Mouse (Mus musculus) kidney, adult 18-20 months (tissue): Measurements from ENCODE around the gene 2900026A02Rik.

Experiments
- DNase-seq: peaks from one replicate; pipeline ENCODE4 v3.0.0; 2021

Gene 2900026A02Rik

DNA sequence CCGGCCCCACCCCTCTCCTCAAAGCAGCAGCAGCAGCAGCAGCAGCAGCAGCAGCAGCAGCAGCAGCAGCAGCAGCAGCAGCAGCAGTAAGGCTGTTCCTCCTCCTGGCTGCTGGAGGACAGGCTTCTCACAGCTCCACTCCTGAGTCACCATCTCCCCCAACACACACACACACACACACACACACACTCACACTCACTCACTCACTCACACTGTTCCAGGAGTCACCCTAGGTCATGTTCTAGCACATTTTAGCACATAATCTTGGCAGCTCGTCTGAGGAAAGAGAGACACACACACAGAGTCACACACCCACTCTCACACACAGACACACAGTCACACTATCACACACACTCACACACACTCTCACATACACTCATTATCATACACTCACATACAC, 74.4 kb downstream of the 2900026A02Rik start:
- no peak for DNase-seq

DNA sequence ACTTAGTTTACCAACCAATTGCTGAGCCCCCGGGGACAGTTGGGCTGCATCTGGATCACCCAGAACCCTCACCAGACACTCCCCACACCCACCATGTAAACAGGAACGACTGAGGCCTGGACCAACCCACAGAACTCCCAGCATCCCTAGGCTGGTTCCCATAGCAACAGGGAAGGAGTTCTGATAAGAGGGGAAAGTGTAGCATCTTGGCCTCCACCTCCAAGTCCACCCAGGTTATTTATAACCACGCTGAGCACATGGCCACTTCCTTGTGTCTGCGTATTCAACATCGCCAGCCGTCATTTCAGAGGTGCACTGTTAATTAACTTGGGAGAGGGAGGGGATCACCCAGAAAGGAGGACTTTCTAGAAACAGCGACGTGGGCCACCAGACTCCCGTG, 75.9 kb downstream of the 2900026A02Rik start:
- DNase-seq = no peak

DNA sequence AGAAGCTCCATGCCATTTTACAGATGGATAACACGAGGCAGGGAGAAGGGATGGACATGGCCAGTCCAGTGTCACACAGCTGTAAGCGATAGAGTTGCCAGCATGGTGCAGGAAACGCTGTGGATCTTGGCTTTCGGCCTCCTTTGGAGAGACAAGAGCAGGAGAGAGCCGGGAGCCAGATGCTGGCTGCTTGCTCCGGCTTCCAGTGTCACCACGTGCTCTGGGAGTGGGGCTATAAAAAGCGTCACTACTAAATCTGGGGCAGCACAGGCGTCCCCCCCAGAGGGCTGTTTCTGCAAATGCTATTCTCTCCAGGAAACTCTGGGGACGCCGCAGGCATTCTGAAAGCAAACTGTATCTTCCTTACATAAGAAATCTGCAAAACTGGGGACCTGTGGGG, 78.5 kb downstream of the 2900026A02Rik start:
- DNase-seq = no peak

DNA sequence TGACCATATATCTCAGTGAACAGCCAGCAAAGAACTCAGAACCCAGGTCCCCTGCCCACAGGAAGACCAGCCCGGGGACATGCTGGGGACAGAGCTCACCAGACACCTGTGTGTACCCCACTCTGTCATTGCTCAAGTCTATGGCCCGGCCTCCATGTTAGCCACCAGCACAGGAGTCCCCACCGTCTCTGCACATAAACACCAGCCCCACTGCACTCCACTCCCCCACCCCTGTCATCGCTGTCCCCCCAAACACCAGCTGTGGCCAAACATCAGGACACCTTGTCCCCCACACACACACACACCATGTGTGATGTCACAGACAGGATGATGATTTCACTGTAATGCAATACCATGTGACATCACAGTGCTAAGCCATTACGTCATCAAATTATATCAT, 79.0 kb downstream of the 2900026A02Rik start:
- DNase-seq = no peak

DNA sequence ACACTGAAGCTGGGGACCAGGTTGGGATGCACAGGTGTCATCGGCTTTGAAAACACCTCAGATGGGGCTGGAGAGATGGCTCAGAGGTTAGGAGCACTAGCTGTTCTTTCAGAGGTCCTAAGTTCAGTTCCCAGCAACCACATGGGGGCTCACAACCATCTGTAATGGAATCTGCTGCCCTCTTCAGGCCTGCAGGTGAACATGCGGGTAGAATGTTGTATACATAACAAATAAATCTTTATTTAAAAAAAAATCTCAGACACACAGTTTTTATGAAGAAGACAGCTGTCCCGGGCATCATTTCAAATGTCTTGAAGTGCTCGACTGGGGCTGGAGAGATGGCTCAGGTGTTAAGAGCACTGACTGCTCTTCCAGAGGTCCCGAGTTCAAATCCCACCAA, 80.2 kb downstream of the 2900026A02Rik start:
- DNase-seq = no peak

DNA sequence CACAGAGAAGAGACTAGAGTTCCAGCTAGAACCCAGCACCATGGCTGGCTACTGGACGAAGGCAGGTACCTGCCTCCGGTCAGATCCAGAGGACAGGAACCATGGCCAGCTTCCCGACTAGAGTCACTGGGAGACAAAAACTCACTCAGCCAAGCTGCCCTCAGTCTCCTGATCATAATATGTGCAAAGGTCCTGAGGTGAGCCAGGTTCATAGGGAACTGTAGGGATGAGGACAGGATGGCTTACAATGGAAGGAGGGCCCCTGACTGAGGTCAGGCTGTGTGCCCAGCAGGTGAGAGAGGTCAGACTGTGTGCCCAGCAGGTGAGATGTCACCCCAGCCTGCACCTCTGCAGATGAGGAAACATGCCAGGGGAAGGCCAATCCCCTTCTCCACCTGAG, 81.0 kb downstream of the 2900026A02Rik start:
- no peak for DNase-seq

DNA sequence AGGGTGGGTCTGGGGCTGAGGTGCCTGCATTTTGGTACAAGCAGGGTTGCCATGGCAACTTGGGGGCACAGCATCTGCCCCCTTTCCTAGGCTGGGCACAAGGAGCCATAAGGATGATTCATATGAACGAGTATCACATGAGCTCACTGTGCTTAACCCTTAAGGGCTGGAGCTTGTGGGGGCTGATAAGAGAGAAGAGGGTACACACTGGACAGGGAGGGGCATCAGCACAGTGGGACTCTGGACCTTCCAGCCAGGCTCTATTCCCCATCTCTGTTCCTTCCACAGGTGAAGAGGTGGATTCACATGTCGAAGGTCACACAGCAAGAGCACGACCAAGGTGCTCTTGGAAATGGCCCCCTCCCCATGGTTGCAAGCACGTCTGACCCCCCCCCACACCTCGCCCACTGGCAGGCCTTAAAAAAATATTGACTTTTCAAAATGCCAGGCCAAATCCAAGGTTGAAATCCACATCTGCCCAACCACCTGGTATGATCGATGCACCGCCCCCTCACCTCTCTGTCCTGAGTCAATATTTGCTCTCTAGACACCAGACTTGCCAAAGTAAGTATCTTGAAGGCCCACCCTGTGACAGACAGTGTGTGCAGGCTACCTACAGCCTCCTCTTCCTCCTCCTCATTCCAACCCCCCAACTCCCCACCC, 81.8 kb downstream of the 2900026A02Rik start:
- no peak for DNase-seq

DNA sequence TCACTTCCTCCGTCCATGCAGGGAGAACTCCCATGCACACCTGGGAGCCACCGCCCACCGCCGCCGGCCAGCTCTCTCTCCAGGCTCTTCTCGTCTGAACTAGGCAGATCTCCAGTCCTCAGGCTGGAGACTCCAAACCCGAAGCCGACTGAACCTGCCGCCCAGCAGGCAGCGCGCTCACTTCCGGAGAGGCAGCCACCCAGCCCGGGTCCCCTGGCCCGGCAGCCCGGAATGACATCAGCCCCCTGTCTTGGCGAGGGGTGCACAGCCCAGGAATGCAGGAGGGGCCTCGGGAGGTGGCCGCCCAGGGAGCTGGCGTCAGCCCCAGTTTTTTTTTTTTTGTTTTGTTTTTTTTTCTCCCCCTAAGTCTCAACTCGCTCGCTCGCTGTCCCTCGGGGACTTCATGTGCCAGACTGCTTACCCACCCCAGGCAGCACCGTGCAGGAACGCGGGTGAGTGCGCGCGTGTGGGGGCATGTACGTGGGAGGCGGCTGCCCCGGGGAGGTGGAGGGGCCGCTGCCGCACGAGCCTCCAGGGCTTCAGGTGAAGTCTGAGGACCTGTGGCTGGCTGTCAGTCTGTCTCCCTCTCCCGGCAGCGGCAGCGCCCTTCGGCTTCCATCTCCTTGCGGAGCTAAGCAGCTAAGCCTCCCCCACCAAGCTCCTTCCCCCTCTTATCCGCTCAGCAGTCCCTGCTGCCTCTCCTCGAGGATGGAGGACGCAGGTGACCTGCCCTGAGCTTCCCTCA, 82.5 kb downstream of the 2900026A02Rik start:
- peak; percentile 48 for DNase-seq

DNA sequence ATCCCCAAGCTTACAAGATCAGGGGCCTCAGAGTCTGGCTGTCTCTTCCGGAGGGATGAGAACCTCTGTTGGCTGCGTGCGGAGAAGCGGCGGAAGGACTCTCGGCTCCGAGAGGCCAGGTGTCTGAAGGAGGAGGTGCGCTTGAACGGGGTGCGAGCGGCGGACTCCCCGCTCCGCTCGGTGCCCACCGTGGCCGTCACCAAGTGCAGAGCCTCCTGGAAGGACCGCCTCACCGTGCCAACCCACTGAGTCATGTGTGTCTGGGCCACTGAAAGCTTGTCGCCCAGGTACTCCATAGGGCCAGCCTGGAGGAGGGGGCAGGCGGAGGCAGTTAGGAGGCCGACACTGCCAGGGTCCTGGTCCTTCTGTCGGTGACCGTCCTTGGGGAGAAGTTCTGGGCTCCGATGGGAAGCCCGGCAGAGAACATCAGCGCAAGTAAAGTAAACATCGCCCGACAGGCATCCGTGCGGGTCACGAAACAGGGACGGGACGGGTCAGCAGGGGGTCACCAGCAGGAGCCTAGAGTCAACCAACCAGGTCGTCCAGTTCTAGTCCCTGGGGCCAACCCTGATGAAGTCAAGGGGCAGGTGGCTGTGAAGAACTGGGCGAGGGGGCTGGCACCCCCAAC, 83.2 kb downstream of the 2900026A02Rik start:
- DNase-seq = no peak

DNA sequence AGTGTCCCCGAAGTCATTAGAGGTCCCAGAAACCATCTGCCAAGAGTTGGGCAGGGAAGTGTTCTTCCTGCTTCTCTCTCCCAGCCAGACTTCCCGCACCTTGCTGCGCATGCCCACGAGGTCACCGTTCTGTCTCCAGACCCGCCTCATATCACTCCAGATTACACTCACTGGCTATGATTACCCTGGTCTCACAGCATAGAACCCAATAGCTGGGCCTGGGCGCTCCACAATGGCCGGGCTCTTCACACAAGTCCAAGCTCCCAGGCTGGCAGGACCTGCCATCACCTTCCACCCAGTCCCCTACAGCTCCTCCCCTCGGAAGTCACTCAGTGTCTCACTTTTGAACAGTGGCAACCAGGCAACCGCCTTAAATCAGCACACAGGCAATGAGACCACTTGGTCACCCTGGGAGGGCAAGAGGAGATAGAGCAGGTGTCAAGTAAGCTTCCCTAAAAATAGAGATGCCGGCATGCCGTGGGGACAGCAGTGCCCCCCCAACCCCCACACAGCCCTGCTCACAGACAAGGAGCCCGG, 84.0 kb downstream of the 2900026A02Rik start:
- no peak for DNase-seq

DNA sequence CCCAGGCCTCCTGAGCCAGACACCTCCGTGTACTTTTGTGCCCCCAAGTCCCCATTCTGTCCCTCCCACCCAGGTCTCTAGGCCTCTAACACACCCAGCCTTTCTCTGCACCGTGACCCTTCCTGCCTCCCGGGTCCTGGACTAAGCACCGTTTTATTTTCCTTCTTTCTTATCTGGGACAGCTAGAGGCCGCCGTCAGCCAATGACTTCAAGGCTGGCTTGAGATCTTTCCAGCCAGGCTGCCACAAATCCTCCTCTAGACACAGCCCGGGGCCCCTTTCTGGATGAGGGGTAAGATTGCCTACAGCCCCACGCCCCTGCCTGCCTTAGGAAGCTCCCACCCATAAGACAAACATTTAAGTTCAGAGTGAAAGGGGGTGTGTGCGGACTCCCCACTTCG, 85.5 kb downstream of the 2900026A02Rik start:
- DNase-seq = no peak

DNA sequence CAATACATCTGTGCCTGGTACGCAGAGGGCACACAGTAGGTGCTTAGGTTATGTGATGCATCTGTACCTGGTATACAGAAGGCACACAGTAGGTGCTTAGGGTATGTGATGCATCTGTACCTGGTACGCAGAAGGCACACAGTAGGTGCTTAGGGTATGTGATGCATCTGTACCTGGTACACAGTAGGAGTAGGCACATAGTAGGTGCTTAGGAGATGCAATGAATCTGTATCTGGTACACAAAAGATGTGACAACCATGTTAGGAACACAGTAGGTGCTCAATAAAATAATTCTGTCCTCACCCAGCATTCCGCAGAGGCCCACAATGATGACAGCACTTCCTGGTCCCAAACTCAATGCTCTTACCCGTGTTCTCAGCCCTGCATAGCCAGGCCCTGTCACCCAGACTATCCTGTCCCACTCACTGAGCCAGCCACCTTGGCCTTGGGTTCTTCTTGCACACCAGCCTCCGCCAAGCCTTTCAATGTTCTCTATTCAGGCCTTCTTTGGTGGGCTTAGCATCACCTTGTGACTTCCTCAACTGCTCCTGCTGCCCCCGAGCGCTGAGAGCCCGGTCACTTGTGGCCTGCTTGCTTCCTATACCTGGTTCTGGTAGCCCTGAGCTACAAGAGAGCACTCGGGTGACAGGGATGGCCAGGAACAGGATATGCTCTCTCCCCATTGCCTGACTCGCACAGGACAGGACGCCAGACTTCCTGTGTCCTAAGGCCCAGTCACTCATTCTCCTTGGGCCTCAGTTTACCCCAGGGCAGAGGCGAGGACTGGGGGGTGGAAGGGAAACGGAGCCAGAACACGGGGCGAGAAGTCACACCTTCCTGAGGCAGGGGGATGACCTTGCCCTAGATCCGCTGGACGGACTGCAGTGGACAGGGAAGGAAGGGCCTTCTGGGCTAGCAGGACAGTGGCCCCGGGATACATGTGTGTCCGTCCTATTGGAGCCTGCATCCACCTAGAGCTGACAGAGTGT, 87.0 kb downstream of the 2900026A02Rik start:
- DNase-seq = no peak

DNA sequence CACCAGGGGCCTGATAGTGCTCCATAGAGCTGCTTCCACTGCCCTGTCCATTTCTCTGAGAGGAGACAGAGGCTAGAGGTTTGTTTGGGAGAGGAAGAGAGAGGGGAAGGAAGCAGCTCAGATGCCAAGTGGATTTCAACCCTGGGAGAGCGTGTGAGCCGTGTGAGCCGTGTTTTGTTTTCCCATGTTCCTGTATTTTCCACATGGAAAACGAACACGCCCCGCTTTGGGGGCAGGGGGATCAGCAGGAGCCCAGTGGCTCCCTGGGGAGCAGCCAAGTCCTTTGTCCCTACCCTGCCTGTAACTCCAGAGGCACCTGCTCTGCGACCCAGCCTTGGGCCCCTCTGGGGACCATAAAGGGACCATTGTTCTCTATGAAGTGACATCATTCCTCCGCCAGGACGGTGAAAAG, 88.0 kb downstream of the 2900026A02Rik start:
- peak; percentile 46 for DNase-seq

DNA sequence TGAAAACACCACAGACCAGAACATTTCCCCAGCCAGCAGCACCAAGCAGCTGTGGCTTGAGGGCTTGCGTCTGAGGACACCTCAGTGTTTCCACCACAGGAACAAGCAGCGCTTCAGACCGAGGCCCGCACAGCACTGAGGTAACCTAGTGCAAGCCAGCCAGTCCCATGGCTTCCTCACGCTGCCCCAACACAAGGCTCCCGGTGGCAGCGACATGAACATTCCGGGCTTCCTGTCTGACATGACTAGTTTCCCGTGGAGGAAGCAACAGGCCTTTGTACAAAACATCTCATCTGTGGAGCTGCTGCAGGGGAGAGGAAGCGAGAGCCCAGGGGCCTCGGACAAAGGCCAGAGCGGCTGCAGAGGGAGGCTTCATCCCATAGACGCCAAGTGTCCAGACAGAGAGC, 88.4 kb downstream of the 2900026A02Rik start:
- peak; percentile 44 for DNase-seq

DNA sequence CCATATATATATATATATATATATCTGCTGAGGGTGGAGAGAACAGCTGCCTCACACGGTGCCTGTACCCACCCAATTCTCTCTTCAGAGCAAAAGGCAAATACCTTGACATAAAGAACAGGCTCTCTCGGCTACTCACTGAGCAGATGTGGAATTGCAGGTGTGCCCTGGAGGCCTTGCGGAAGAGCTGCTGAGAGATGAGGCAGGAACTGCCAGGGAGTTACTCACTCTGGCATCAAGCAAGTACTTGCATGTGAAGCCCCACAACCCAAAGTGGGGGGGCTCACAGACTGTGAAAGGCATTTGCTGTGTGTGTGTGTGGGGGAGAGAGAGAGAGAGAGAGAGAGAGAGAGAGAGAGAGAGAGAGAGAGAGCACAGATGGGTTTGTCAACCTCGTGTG, 92.6 kb downstream of the 2900026A02Rik start:
- no peak for DNase-seq

DNA sequence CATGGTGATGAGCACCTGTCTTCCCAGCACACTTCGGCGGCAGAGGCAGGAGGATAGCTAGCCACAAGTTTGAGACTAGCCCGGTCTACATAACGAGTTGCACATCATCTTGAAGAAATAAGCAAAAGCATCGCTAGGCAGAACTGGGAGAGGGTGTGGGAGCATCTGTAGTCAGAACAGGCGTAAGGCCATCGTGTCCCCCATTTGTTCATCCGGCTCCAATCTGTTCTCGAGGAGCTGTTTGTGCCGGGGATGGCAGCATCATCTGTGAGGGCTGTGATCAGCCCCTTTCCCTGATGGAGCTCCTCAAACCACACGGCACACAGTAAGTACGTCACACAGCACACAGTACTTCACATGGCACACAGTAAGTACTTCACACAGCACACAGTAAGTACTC, 94.6 kb downstream of the 2900026A02Rik start:
- no peak for DNase-seq

DNA sequence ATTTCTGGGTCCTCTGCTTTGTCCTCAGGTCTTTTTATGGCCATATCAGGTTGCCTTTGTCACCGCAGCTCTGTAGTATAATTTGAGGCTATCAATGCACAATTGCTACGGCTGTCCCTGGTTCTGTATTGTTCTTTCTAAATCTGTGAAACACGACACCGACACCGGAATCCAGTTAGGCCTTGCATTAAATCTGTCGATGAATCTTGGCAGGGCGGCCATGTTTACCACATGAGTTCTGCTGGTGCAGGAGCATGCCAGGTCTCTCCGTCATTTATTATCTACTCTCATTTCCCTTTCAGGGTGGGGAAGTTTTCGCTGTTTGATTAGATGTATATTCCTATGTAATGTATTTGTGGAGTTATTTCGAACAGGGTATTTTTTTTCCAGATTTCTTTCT, 97.3 kb downstream of the 2900026A02Rik start:
- no peak for DNase-seq

DNA sequence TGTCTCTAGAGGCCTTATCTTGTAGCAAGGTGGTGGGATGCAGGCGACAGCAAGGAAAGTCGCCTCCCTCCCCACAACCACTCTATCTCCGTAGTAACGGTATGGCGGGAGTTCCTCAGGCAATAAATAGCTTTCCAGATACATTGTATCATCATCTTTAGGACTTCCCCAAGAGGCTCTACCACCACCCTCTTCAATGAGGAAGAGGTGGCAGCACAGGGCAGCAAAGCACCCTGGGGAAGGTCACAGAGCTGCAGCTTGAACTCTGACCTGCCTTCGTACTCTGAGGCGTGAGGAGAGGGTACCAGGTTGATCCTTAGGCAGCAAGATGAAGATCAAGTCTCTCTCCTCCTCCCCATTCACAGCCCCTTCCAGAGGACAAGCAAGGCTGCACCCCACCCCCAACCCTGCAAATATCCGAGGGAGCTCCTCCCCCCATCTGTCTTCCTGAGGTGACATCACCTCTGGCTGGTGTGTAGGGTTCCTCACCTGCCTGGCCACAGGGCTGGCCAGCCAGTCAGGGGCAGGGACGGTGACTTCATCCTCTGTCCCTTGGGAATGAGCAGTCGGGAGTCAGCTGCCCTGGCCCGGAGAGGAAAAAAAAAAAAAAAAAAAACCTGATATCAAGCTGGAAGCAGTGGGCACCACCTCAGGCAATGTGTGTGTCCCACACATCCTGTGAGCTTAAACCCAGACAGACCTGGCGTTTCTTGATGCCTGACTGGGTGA, 98.5 kb downstream of the 2900026A02Rik start:
- no peak for DNase-seq

DNA sequence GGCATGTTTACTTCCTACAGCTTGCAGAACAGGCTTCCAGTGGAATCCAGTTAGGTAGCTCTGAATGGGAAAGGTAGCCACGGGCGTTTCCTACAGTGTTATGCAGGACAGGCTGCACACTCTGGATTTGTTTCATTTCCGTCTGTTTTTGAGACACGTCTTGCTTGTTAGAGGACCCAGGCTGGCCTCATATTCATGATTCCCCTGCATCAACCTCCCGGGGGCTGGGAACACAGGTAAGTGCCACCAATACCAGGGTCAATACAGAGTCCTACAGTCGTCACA, 99.5 kb downstream of the 2900026A02Rik start:
- no peak for DNase-seq

DNA sequence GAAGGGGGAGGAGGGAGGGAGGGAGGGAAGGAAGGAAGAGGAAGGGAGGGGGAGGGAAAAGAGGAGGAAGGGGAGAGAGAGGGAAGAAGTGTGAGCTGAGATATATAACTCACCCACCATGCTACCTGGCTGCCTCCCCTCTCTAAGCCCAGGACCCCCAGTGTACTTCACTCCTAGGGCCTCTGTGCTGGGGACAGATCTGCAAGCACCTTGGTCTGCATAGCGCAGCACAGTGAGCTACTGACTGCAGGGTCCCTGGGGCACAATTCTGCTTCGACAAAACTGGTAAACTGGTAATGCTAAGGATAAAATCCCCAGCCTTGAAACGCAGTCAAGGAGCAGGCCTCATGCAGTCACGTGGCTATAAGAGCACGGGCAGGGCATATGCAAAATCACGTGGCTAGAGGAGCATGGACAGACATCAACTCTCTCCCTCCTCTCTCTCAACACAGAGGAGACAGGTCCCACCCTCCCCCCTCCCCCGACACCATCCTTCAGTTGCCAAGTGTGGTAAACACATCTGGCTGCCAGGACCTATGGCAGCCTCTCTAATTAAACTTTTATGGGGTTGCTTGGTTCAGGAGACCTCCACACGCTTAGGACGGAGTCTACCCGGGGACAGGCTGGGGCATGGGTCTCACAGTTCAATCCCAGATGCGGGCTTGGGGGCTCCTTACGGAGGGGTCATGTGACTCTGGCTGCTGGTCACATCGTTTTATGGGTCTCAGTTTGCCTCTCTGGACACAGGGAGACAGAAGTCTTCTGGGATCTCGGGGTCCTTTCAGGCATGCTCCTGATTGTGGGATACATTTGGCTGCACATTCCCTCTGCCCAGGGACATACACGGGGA, 100.1 kb downstream of the 2900026A02Rik start:
- no peak for DNase-seq

DNA sequence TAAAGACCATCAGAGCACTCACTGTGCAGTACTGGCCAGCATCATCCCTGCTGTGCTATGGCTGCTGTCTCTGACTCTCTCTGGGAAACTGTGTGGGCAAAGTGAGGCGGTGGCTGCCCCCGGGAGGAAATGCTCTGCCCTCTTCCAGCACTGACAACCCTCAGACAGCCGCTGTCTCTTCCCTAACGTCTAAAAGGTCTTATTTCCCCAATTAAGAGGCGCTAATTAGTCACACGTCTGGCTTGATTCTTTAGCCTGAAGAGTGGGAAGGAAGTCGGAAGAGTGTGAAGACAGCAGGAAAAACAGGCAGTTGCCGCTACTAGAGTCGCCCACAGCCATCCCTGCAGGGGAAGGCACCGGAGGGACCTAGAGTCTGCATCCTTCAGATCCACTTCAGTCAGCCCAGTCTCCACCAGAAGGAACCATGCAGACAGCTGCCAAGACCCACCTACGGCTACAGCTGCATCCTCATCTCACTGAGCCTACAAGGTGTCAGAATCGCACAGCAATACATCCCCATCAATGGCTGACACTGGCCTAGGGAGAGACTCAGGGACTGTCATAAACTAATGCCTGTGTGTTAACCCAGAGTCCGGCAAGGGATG, 101.1 kb downstream of the 2900026A02Rik start:
- no peak for DNase-seq
